Mouse (Mus musculus): ENCODE results near the gene Cfap157. TPM values are rescaled to one million over a fixed set of nuclear protein-coding genes. Genes with fewer than 3 reads are reported as not detected.

The Cfap157 gene
- polyA plus RNA-seq, 1 experiment from 2014 or later, result not detected

DNA sequence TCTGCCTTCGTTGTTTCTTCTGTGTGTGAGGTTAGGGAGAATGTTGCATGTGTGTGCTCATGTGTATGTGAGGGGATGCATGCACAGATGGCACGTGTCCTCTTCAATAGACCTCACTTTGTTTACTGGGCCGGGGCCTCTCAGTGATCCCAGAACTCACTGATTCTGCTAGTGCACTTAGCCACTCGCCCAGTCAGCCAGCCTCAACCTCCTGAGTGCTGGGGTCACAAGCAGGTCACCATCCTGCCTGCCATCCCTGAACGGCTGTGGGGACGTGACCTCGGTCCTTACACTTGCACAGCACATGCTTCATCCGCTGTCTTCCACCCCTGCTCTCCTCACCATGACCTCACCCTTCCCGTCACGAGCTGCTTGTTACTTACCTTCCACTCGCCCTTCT, 38.9 kb upstream of the Cfap157 start:
- H3K36me3 ChIP-seq (replicated peaks; ENCODE audit: insufficient read depth, low read length), result no peaks in the 10 kb centered on the region
- H3K27ac ChIP-seq (ENCODE audit: low read depth), result 0 out of 2 replicates have a peak overlapping the region, but pooled peaks have one; percentile 39
- H3K27me3 ChIP-seq (ENCODE audit: insufficient read depth, low read length), result no peaks in the 10 kb centered on the region
- H3K9ac ChIP-seq (replicated peaks), result no peak overlapping the region; the same call in 1 of the 2 replicates
- H3K9me3 ChIP-seq (ENCODE audit: low read length), result no peaks in the 10 kb centered on the region
- no peak overlapping the region for H3K4me3 ChIP-seq (ENCODE audit: low read depth, low read length)
- TF ChIP-seq EP300 (IDR thresholded peaks at IDR 0.05; ENCODE audit: low read depth), result no peak
- no peak for TF ChIP-seq CTCF (IDR thresholded peaks at IDR 0.05; ENCODE audit: low read depth)
- H3K4me2 ChIP-seq (ENCODE audit: low read depth, low read length), result no peak overlapping the region
- DNase-seq, result no peak
- peaks cover 2% of the 10 kb centered on the region; the same call in 1 of the 2 replicates for H3K4me1 ChIP-seq (ENCODE audit: insufficient read depth)
- WGBS (ENCODE audit: insufficient replicate concordance), result 63% methylated on average over 11 of the region's 11 CpGs
- peak; percentile 21; the same call in 1 of the 2 replicates for ATAC-seq

GRCm38 (mm10) chr2:32822643-32823042, 38.4 kb upstream of the Cfap157 start:
- Histone ChIP-seq H3K4me1 (ENCODE audit: insufficient read depth) (peaks cover 2% of the 10 kb centered on the region; the same call in 1 of the 2 replicates), H3K36me3 (replicated peaks; ENCODE audit: insufficient read depth, low read length) (no peaks in the 10 kb centered on the region), H3K27ac (ENCODE audit: low read depth) (0 out of 2 replicates have a peak overlapping the region, but pooled peaks have one; percentile 0), H3K9ac (replicated peaks) (no peak overlapping the region; the same call in 1 of the 2 replicates), H3K4me2 (ENCODE audit: low read depth, low read length) (no peak overlapping the region), H3K9me3 (ENCODE audit: low read length) (no peaks in the 10 kb centered on the region), H3K27me3 (ENCODE audit: insufficient read depth, low read length) (no peaks in the 10 kb centered on the region), H3K4me3 (ENCODE audit: low read depth, low read length) (no peak overlapping the region)
- ATAC-seq, result no peak
- no peak for DNase-seq
- 78% methylated on average over 6 of the region's 6 CpGs for WGBS (ENCODE audit: insufficient replicate concordance)
- TF ChIP-seq EP300 (IDR thresholded peaks at IDR 0.05; ENCODE audit: low read depth) (no peak), CTCF (IDR thresholded peaks at IDR 0.05; ENCODE audit: low read depth) (no peak)

DNA sequence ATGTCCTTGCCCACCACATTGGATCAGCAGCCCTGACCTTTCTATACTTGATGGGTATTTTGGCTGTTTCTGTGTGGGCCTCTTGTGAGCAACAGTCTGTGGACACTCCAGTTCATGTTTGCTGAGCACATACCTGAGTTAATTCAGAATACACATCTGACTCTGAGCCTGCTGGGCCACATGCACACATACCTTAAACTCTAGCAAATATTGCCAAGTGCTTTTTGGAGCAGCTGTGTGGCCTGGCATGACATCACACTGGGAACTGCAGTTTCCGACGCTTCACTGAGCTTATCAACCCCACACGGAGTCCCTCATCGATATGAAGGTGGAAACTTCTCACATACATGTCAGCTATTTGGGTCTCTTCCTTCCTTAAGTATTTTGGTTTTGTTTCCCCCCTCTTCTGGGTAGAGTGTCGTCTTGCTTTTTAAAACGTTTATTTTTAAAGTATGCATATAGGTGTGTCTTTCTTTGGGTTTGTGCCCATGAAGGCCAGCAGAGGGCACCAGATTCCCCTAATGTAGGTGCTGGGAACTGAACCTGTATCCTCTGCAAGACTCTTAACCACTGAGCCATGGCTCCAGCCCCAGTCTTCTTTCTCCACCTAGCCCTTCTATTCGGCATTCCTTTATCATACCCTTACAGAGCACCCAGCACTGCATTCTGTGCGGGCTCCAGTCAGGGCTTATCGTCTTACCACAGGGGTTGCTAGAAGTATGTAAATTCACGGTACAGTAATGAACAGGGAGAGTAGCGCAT, 37.0 kb upstream of the Cfap157 start:
- Histone ChIP-seq H3K36me3 (replicated peaks; ENCODE audit: insufficient read depth, low read length) (no peaks in the 10 kb centered on the region), H3K27ac (ENCODE audit: low read depth) (no peak overlapping the region), H3K27me3 (ENCODE audit: insufficient read depth, low read length) (no peaks in the 10 kb centered on the region), H3K4me1 (ENCODE audit: insufficient read depth) (peaks cover 2% of the 10 kb centered on the region; the same call in 1 of the 2 replicates), H3K9me3 (ENCODE audit: low read length) (no peaks in the 10 kb centered on the region), H3K4me2 (ENCODE audit: low read depth, low read length) (no peak overlapping the region), H3K9ac (replicated peaks) (no peak overlapping the region), H3K4me3 (ENCODE audit: low read depth, low read length) (no peak overlapping the region)
- WGBS (ENCODE audit: insufficient replicate concordance), result 49% methylated on average over 11 of the region's 11 CpGs
- DNase-seq, result peak; percentile 53
- ATAC-seq, result peak; percentile 40; the same call in 1 of the 2 replicates
- peak; percentile 75 for TF ChIP-seq CTCF (IDR thresholded peaks at IDR 0.05; ENCODE audit: low read depth)
- TF ChIP-seq EP300 (IDR thresholded peaks at IDR 0.05; ENCODE audit: low read depth), result no peak

GRCm38 (mm10) chr2:32818208-32818607, 34.0 kb upstream of the Cfap157 start:
- 91% methylated on average over 5 of the region's 5 CpGs for WGBS (ENCODE audit: insufficient replicate concordance)
- DNase-seq, result no peak
- TF ChIP-seq EP300 (IDR thresholded peaks at IDR 0.05; ENCODE audit: low read depth) (no peak), CTCF (IDR thresholded peaks at IDR 0.05; ENCODE audit: low read depth) (no peak)
- Histone ChIP-seq H3K4me2 (ENCODE audit: low read depth, low read length) (no peak overlapping the region), H3K27me3 (ENCODE audit: insufficient read depth, low read length) (no peaks in the 10 kb centered on the region), H3K36me3 (replicated peaks; ENCODE audit: insufficient read depth, low read length) (0 out of 2 replicates have a peak, but pooled peaks cover 3% of the 10 kb centered on the region), H3K9me3 (ENCODE audit: low read length) (no peaks in the 10 kb centered on the region), H3K9ac (replicated peaks) (no peak overlapping the region), H3K27ac (ENCODE audit: low read depth) (no peak overlapping the region), H3K4me1 (ENCODE audit: insufficient read depth) (peaks cover under 1% of the 10 kb centered on the region; the same call in 1 of the 2 replicates), H3K4me3 (ENCODE audit: low read depth, low read length) (no peak overlapping the region)
- no peak for ATAC-seq

DNA sequence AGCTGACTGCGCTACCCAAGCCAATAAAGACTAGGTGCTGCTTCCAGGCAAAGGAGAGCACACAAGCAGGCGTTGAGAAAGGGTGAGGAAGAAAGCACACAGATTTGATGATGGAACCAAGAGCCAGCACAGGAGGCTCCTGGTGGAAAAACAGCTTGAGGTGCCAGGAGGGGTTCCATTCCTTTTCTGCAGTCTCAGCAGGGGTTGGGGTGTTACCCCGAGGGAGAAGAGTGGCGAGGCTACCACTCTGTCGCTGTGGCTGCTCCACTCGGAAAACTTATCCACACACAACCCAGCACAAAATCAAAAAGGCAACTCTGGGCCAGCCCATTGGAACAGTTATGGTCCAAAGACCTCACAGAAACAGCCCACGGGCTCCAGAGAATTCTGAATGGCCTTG, 33.4 kb upstream of the Cfap157 start:
- DNase-seq (no peak), ATAC-seq (no peak)
- Histone ChIP-seq H3K9me3 (ENCODE audit: low read length) (no peaks in the 10 kb centered on the region), H3K36me3 (replicated peaks; ENCODE audit: insufficient read depth, low read length) (0 out of 2 replicates have a peak, but pooled peaks cover 3% of the 10 kb centered on the region), H3K27ac (ENCODE audit: low read depth) (no peak overlapping the region), H3K27me3 (ENCODE audit: insufficient read depth, low read length) (no peaks in the 10 kb centered on the region), H3K4me2 (ENCODE audit: low read depth, low read length) (no peak overlapping the region), H3K4me1 (ENCODE audit: insufficient read depth) (no peaks in the 10 kb centered on the region; the same call in 1 of the 2 replicates), H3K9ac (replicated peaks) (no peak overlapping the region), H3K4me3 (ENCODE audit: low read depth, low read length) (no peak overlapping the region)
- WGBS (ENCODE audit: insufficient replicate concordance), result 81% methylated on average over 7 of the region's 7 CpGs
- TF ChIP-seq EP300 (IDR thresholded peaks at IDR 0.05; ENCODE audit: low read depth) (no peak), CTCF (IDR thresholded peaks at IDR 0.05; ENCODE audit: low read depth) (no peak)

- Histone ChIP-seq H3K4me3 (ENCODE audit: low read depth, low read length) (no peak overlapping the region), H3K4me1 (ENCODE audit: insufficient read depth) (no peaks in the 10 kb centered on the region; the same call in 1 of the 2 replicates), H3K27me3 (ENCODE audit: insufficient read depth, low read length) (no peaks in the 10 kb centered on the region), H3K4me2 (ENCODE audit: low read depth, low read length) (no peak overlapping the region), H3K9me3 (ENCODE audit: low read length) (no peaks in the 10 kb centered on the region), H3K27ac (ENCODE audit: low read depth) (no peak overlapping the region), H3K9ac (replicated peaks) (no peak overlapping the region), H3K36me3 (replicated peaks; ENCODE audit: insufficient read depth, low read length) (0 out of 2 replicates have a peak, but pooled peaks cover 3% of the 10 kb centered on the region)
- DNase-seq (no peak), ATAC-seq (no peak)
- WGBS (ENCODE audit: insufficient replicate concordance), result 75% methylated on average over 17 of the region's 17 CpGs
- TF ChIP-seq CTCF (IDR thresholded peaks at IDR 0.05; ENCODE audit: low read depth) (no peak), EP300 (IDR thresholded peaks at IDR 0.05; ENCODE audit: low read depth) (no peak)
These were observed 32.8 kb upstream of the Cfap157 start for GRCm38 (mm10) chr2:32816946-32817581.

Measured in liver, postnatal 0 days (tissue).